Mouse (Mus musculus) cerebellum, adult 18-20 months (tissue): Measurements from ENCODE around the gene Efnb1.

ENCODE experiments used
- DNase-seq, 2 experiments: peaks; one replicate each; pipeline ENCODE4 v3.0.0; 2021

Gene Efnb1

DNA sequence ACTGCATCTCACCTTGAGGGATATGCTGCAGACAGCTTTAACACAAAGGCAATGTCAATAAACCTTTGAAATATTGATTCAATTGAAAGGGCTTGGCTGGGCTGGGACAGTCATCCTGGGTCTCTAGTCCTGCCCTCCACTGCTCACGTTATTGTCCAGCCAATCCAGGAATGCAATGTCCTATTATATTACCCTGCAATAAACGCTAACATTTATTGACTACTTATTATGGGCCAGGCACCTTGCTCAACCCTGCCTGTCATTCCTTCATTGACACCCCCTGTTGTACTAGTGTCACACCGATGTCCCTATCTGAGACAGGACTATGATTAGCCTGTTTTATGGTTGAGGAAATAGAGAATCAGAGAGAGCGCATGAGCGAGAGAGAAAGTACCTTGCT, 18.4 kb downstream of the Efnb1 start:
- DNase-seq: no peak

DNA sequence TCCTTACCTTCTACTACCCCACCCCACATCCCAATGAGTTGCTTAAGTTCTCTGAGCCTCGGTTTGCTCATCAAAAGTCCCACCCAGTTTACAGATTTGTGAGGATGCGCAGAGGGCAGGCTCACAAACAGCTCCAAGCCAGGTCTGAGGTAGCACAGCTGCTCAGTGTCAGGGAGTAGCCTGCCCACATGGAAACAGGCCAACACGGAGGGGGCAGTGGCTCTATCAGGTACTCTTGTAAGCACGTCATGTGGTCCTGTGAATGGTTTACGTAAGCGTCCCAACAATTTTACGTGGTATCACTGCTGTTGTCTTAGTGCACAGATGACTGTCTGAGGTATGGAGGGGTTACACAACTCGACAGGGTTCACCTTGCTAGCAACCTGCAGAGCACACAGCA, 23.1 kb downstream of the Efnb1 start:
- no peak for DNase-seq

DNA sequence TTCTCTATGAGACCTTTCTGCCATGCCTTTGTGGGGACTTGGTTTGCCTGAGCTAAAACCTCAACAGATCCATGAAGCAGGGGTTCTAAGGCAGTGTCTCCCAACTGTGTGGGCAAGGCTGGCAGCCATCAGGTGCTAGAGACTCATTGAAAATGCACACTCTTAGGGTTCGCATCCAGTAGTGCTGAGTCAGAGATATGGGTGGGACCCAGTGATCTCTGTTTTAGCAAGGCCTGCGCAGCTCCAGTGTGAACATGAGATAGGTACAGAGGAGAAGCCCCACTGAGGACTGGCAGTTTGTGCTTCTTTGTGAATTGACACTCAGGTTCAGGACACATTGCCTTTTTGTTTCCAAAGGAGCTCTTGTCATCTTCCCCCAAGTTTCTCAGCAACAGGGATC, 28.2 kb downstream of the Efnb1 start:
- DNase-seq: no peak

DNA sequence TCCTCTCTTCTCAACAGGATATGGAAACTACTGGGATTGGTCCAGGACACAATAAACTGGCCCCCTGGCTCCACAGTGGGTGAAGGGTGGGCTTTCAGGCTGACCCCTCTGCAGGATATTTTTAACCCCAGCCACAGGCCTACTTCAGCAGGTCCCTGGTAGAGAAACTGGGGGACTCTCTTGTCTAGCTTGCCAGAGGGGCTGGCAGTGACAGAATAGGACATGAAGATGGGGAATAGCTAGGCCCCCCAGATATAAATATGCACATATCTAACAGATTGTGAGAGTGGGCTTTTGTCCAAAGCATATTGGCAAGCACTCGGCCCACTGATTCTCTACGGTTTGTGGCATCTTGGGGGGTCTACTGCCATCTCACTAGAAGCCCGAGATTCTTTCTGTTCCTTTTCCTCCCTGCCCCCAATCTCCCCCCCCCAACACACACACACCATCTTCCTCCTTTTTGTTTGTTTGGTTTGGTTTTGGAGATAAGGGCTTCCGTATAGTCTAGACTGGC, 29.0 kb downstream of the Efnb1 start:
- no peak for DNase-seq

DNA sequence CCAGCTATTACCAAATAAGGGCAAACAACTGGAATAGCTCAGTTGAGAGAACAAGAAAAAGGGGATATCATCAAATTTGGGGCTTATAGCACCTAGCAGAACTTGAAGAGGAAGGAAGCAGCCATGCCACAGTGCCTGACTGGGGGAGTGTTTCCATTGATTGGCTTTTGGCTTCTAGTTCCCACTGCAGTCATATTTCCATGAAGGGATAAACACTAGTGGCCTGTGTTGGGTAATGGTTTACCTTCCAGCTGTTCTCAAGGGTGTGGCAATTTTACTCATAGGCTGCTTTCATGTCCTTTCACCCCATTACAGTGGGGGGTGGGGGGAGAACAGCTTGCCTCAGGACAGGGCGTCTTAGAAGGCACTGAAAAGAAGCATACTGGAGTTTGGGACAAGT, 31.1 kb downstream of the Efnb1 start:
- DNase-seq: no peak

DNA sequence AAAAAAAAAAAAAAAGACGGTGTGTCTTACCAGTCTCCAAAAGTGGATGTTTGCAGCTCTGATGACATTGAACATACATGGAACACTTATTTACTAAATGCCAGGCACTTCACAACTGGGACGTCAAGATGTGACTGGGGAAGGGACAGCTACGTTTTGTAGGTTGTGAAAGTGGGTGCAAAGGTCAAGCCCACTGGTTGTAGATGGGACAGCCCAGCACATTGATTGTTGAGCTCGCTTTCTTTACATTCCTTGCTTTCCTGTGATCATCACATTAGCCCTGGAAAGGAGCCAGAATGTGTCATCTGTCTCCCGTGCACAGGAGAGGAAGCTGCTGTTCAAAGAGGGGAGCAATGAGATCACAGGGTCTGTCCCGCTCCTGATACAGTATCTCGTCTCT, 31.6 kb downstream of the Efnb1 start:
- DNase-seq: no peak

DNA sequence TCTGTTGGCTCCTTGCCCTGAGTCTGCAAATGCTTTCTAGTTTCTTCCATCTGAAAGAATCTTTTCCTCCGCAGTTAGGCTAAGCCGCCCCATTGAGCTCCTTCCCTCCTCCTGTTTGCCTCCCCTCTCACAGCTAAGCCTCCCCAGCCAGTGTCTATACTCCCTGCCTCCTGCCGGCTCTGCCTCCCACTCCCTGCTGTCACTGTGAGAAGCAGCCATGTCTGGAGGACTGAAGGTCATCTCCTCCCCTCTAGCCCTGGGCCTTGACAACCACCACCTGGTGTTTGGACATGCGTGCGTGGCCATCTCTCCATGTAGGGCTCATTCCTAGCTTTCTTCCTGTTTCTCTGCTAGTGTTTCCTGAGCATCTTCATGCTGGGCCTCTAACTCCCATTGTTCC, 36.4 kb downstream of the Efnb1 start:
- DNase-seq: no peak

DNA sequence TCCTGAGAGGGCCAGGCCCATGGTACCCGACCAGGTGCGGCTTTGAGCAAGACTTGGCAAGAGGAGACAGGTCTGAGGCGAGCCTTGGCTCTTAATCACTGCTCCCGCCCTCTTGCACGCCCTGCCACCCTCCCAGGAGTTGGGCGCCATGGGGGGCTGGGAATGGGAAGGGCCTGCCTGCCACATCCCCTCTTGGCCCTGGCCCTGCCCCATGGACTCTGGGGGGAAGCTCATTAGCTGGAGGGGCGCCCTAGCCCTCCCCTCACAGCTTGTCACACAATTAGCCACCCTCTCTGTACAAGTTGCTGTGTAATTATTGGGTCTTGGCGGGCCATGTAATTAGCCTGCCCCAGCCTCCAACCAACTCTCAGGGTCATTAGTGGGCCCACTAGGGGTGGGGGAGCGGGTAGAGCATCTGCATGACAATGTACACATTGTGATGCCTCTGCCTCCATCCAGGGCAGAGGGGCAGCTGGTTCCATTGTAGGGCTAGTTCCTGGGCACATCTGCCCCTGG, 49.2 kb downstream of the Efnb1 start:
- DNase-seq: no peak

DNA sequence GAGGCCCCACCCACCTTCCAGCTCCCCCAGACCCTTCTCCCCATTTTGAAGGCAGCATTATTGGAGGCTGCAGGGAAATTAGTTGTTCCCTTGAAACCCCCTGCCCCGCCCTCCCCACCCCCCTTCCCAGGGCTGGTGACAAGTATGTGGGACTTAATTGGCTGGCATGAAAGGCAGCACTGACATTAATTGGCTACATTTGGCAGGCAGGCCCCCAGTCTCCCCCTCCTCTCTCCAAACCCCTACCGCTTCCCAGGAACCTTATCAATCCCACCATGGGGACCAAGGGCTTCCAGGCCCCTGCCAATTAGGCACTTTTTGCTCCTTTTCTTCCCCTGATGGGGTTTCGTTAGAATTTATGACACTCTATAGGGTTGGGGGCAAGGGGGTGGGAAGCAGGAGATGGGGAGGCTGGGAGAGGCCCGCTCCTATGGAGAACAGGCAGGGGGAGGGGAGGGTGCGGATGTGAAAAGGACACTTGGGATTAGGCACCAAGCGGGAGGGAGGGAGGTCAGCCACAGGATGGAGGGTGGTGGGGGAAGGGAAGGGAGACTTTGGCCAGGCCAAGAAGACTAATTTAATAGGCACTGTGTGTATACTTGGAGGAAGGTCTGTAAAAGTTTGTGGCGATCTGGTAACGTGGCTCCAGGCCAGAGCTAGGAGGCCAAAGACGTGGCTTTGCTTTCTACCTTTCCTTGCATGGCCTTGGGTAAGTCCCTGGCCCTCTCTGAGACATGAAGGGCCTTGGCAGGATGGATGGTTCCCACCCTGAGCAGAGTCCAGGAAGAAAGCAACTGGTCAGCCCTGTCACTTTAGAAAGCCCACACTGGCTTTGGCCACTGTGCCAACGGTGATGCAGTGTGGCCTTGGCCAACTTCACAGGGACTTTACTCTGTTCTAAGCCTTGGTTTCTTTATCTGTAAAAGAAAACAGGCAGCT, 50.8 kb downstream of the Efnb1 start:
- no peak for DNase-seq

DNA sequence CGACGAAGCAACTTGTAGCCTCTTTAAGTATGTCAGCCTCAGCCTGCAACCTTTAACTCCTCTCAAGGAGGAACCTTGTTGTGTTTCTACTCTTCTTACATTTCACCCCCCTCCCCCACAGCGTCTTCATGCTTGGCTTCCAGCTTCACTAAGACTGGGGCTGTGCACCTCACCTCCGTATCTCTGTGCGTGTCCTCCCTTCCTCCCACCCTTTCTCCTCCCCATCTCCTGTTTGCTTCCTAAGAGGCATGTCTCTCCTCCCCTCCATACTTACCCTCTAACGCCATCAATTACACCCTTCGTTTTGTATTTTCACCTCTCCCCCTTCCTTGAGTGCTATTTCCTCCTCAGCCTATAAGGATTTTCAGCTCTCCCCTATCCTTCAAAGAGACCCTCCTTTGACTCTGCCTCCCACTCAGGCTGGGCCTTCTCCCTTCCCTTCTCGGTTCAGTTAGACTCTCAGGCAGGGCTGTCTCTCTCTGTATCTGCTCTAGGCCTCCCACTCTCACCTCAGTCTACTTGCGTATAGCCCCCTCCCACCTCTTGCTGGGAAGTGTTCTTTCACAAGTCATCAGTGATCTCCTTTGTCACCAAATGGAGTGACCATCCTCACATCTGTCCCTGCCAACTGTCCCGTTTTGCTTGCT, 55.6 kb downstream of the Efnb1 start:
- no peak for DNase-seq

DNA sequence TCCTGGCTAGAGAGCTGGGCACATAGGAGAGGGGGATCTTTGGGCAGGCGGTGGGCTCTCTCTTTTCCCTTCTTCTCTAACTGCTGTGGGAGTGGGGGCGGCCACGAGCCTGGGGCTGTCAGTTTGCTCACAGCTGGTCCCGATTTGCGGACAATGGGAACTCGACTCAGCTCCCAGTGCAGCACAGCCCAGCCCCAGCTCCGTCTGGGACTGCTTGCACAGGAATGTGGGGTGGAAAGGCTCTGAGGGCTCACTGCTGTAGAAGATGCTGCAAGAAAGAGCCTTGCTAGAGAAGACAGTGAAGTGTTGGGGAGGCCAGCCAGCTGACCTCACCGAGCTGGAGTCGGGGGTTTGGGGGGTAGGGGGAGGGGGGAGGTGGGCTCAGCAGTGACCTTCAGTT, 61.0 kb downstream of the Efnb1 start:
- DNase-seq: no peak

DNA sequence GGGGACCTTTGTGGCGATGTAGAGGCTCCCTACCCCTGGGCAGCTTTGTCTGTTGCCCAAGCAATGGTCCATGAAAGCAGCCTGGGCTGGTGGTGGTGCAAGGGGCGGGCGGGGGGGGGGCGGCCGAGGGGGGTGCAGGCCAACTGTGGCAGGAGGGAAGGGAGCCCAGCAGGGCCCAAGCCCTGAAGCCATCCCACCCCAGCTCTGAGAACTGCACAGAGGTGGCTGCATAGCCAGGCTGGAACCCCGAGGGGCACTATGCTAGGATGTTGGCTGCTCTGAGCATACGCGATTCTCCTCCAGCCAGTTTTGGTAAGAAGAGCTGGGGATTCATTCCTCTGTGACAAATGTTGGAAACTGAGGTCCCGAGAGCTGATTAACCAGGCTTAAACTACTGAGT, 62.6 kb downstream of the Efnb1 start:
- no peak for DNase-seq
